Mouse (Mus musculus) adrenal gland, postnatal 4 days (tissue): ENCODE results near the gene Gm8257. TPM values are rescaled to one million over a fixed set of nuclear protein-coding genes. Genes with fewer than 3 reads are reported as not detected.
"Not testable (repeated sequence)": the region's sequence is repeated elsewhere in the genome, so short reads cannot be mapped to it uniquely, and the experiment has no call there.

Experiments
- DNase-seq, 2 experiments: peaks; one replicate each; pipeline ENCODE4 v3.0.0; 2021 to 2022; ENCODE audit warnings: low spot score in 2 of 2, mixed read lengths in 2 of 2
- long read RNA-seq, 2 experiments: library from polyadenylated mRNA; stranded (forward); transcript quantifications; one replicate each; pipeline ENCODE4 v2.0.0; 2021
- total RNA-seq, 2 experiments: library from RNA; stranded (reverse); gene quantifications; 2 replicates each; pipeline ENCODE4 v1.2.3; 2021

Gm8257 gene
- not detected for total RNA-seq
- long read RNA-seq, experiment 1: 0 reads
- long read RNA-seq, experiment 2: 0 reads

GRCm38 (mm10) chr14:44706356-44706755 lies at the start of gene Gm8257:
Gm8257 (minus strand) TSS chr14:44706456.
- DNase-seq: not testable (repeated sequence)

DNA sequence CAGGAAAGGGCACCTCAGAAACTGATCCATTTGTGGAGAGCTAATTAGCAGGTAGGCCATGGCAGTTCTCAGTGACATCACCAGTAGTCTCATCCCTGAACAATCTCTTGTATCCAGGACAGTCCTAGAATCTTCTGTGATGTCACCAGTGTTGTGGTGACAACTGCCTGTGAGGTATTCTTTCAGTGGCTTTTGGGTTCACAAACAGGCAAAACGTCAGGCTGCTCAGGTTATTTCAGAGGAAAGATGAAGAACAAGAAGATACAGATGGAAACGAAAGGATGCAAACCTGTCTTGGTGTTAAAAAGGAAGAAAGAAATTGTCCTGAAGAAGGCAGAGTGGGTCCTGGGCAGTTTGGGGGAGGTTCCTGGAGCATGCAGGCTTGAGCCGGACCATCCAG lies 44.0 kb upstream of the Gm8257 start, which contains the start of gene Gm8267:
Gene Gm8267, minus strand, starts transcription at position 101 of the 400 bp plus-strand sequence.
- DNase-seq: no peak

DNA sequence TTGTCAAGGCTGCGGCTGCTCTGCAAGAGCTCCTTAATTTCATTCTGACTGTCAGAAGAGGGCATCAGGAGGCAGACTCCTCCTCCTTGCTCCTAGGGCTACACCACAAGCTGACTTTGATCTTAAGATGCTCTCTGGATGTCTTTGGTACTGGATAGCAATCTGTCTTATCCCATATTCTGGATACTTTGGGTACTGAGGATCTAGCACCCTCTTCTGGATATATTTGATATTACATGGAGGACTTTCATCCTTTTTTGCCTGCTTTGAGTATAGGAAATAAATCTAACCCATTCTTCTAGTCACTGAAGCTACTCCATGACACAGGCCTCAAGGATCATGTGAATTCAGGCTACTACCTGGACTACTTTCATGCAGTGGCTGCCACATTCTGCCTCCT lies 36.5 kb upstream of the Gm8257 start:
- not testable (repeated sequence) for DNase-seq

- DNase-seq: not testable (repeated sequence)
Measured at GRCm38 (mm10) chr14:44730711-44731110, 24.5 kb upstream of the Gm8257 start.

- not testable (repeated sequence) for DNase-seq
Measured at GRCm38 (mm10) chr14:44627737-44628136, 78.5 kb downstream of the Gm8257 start, which contains the start of gene Gm5624. Gm5624 (minus strand) TSS chr14:44627938.

Other genes starting within 250 kb of the Gm8257 start
- gene BC061237, start 214.0 kb downstream of the Gm8257 start, total RNA-seq: not detected
- not detected for gene Gm17093, start 188.2 kb downstream of the Gm8257 start, total RNA-seq
- not detected for gene Gm8247, start 123.3 kb downstream of the Gm8257 start, total RNA-seq
- gene Gm5624, start 78.5 kb downstream of the Gm8257 start, total RNA-seq: not detected
- gene Gm8267, start 43.9 kb upstream of the Gm8257 start, total RNA-seq: not detected
- gene Ptgdr, start 152.9 kb upstream of the Gm8257 start, total RNA-seq: under 1 TPM in 1 of 2 experiments, not detected in 1; 0.08 TPM